Mouse (Mus musculus) small intestine, adult 2 months (tissue): ENCODE measurements around the gene Kat6b. TPM values are rescaled to one million over a fixed set of nuclear protein-coding genes. Genes with fewer than 3 reads are reported as not detected.
"Not testable (repeated sequence)": the region's sequence is repeated elsewhere in the genome, so short reads cannot be mapped to it uniquely, and the experiment has no call there.

Source experiments
- H3K27ac ChIP-seq: fragments of 200-500 bp; 2 replicates; pipeline ENCODE4 v1.5.1; 2012; ENCODE audit warnings: low read depth, low read length, control low read depth, inconsistent platforms; ENCODE audit not compliant: insufficient read depth
- H3K27me3 ChIP-seq: fragments of 200-500 bp; 2 replicates; pipeline ENCODE4 v1.6.1; 2012; ENCODE audit warnings: mild to moderate bottlenecking, moderate library complexity, low read length, inconsistent platforms; ENCODE audit not compliant: control insufficient read depth, insufficient read depth
- H3K36me3 ChIP-seq: fragments of 200-500 bp; 2 replicates; pipeline ENCODE4 v1.6.1; 2012; ENCODE audit warnings: mild to moderate bottlenecking, low read length, control low read depth, inconsistent platforms; ENCODE audit not compliant: control insufficient read depth, insufficient read depth
- H3K4me1 ChIP-seq: fragments of 200-500 bp; 2 replicates; pipeline ENCODE4 v1.6.1; 2012; ENCODE audit warnings: low read length, inconsistent platforms, mixed read lengths; ENCODE audit not compliant: control insufficient read depth, insufficient read depth, insufficient read length
- H3K4me3 ChIP-seq: fragments of 200-500 bp; 2 replicates; pipeline ENCODE4 v1.5.1; 2012; ENCODE audit warnings: low read depth, mild to moderate bottlenecking, control low read depth, inconsistent platforms, low read length, moderate library complexity
- CTCF ChIP-seq: fragments of 200-500 bp; IDR thresholded peaks from 2 replicates; pipeline ENCODE4 v1.5.1; 2012; ENCODE audit warnings: low read depth, mild to moderate bottlenecking, control low read depth, inconsistent platforms, low read length, moderate library complexity, mixed read lengths; ENCODE audit not compliant: insufficient replicate concordance, insufficient read length; ENCODE audit errors: extremely low read depth
- POLR2A ChIP-seq: fragments of 200-500 bp; IDR thresholded peaks from 2 replicates; pipeline ENCODE4 v1.6.1; 2012; ENCODE audit warnings: low read depth, mild to moderate bottlenecking, control low read depth, inconsistent platforms, low read length, moderate library complexity
- WGBS: fragments of 180-500 bp; shearing (Covaris S2); methylation state at CpG from one replicate; pipeline ENCODE4 v1.1.7; 2018; 5-methylcytosine and 5-hydroxymethylcytosine counted together
- polyA plus RNA-seq: library from polyadenylated mRNA; depleted of rRNA; stranded (reverse); fragments of >200 nt; gene quantifications from 2 replicates; pipeline ENCODE4 v1.2.3, GENCODE M21; 2012

Gene Kat6b
- polyA plus RNA-seq, 1 experiment, result 8.3 TPM

GRCm38 (mm10) chr14:21463117-21463712 is 18.0 kb upstream of the Kat6b start:
- peaks cover 2% of the 10 kb centered on the region; the same call in 1 of the 2 replicates for H3K4me1 ChIP-seq

GRCm38 (mm10) chr14:21470386-21470785 is 10.8 kb upstream of the Kat6b start:
- no peaks in the 10 kb centered on the region for H3K27me3 ChIP-seq
- 72% methylated on average over 5 of the region's 5 CpGs for WGBS
- TF ChIP-seq POLR2A (no peak), CTCF (no peak)
- H3K4me3 ChIP-seq, result no peak overlapping the region
- H3K4me1 ChIP-seq, result no peaks in the 10 kb centered on the region
- no peak overlapping the region for H3K27ac ChIP-seq
- H3K36me3 ChIP-seq, result no peaks in the 10 kb centered on the region

More at GRCm38 (mm10) chr14:21463117-21463712, 18.0 kb upstream of the Kat6b start:
- Histone ChIP-seq H3K36me3 (no peaks in the 10 kb centered on the region), H3K4me3 (no peak overlapping the region), H3K27me3 (no peaks in the 10 kb centered on the region), H3K27ac (no peak overlapping the region)
- TF ChIP-seq CTCF, result no peak
- no peak for TF ChIP-seq POLR2A
- WGBS, result 91% methylated on average over 9 of the region's 9 CpGs

- Histone ChIP-seq H3K27me3 (no peaks in the 10 kb centered on the region), H3K4me1 (no peaks in the 10 kb centered on the region), H3K27ac (no peak overlapping the region), H3K4me3 (no peak overlapping the region), H3K36me3 (no peaks in the 10 kb centered on the region)
- TF ChIP-seq POLR2A (no peak), CTCF (no peak)
- 98% methylated on average over 2 of the region's 2 CpGs for WGBS
These were observed 9.3 kb upstream of the Kat6b start for GRCm38 (mm10) chr14:21471975-21472374.

- not testable (repeated sequence) for H3K4me3 ChIP-seq, H3K27ac ChIP-seq, H3K36me3 ChIP-seq, H3K27me3 ChIP-seq, H3K4me1 ChIP-seq
- 92% methylated on average over 4 of the region's 4 CpGs for WGBS
These were observed 6.6 kb upstream of the Kat6b start for GRCm38 (mm10) chr14:21474593-21475132.

- TF ChIP-seq POLR2A, result no peak
- TF ChIP-seq CTCF, result no peak
- WGBS, result 93% methylated on average over 2 of the region's 2 CpGs
These were observed 4.1 kb upstream of the Kat6b start for GRCm38 (mm10) chr14:21477181-21477580.

GRCm38 (mm10) chr14:21479566-21479965 is 1.7 kb upstream of the Kat6b start:
- TF ChIP-seq POLR2A, result no peak
- no peak for TF ChIP-seq CTCF
- no peak overlapping the region for H3K4me3 ChIP-seq
- no peaks in the 10 kb centered on the region for H3K27me3 ChIP-seq
- WGBS, result 95% methylated on average over 8 of the region's 8 CpGs
- peaks cover 3% of the 10 kb centered on the region; the same call in 1 of the 2 replicates for H3K4me1 ChIP-seq
- no peaks in the 10 kb centered on the region for H3K36me3 ChIP-seq
- H3K27ac ChIP-seq, result no peak overlapping the region

More at GRCm38 (mm10) chr14:21477181-21477580, 4.1 kb upstream of the Kat6b start:
- no peak overlapping the region for H3K4me3 ChIP-seq
- H3K27me3 ChIP-seq, result no peaks in the 10 kb centered on the region
- no peaks in the 10 kb centered on the region; the same call in 1 of the 2 replicates for H3K4me1 ChIP-seq
- no peak overlapping the region for H3K27ac ChIP-seq
- H3K36me3 ChIP-seq, result no peaks in the 10 kb centered on the region

GRCm38 (mm10) chr14:21480191-21480590 is 1.0 kb upstream of the Kat6b start:
- no peak for TF ChIP-seq CTCF
- no peak for TF ChIP-seq POLR2A
- peaks cover 7% of the 10 kb centered on the region; the same call in 1 of the 2 replicates for H3K4me1 ChIP-seq
- 93% methylated on average over 5 of the region's 5 CpGs for WGBS
- no peaks in the 10 kb centered on the region for H3K27me3 ChIP-seq
- no peaks in the 10 kb centered on the region for H3K36me3 ChIP-seq
- H3K27ac ChIP-seq, result no peak overlapping the region
- H3K4me3 ChIP-seq, result no peak overlapping the region
